Mouse (Mus musculus) cortical plate, adult 2 months (tissue): ENCODE results near the gene Prpsap1.

Source experiments
- CTCF ChIP-seq: fragments of 200-500 bp; IDR thresholded peaks from 2 replicates; pipeline ENCODE4 v1.5.1; 2011; ENCODE audit warnings: mild to moderate bottlenecking, control low read depth, low read length; ENCODE audit not compliant: insufficient read depth; ENCODE audit errors: extremely low read depth
- POLR2A ChIP-seq: fragments of 200-500 bp; IDR thresholded peaks from 2 replicates; pipeline ENCODE4 v1.6.1; 2011; ENCODE audit warnings: mild to moderate bottlenecking, low read length, control low read depth; ENCODE audit not compliant: insufficient read depth; ENCODE audit errors: extremely low read depth

DNA sequence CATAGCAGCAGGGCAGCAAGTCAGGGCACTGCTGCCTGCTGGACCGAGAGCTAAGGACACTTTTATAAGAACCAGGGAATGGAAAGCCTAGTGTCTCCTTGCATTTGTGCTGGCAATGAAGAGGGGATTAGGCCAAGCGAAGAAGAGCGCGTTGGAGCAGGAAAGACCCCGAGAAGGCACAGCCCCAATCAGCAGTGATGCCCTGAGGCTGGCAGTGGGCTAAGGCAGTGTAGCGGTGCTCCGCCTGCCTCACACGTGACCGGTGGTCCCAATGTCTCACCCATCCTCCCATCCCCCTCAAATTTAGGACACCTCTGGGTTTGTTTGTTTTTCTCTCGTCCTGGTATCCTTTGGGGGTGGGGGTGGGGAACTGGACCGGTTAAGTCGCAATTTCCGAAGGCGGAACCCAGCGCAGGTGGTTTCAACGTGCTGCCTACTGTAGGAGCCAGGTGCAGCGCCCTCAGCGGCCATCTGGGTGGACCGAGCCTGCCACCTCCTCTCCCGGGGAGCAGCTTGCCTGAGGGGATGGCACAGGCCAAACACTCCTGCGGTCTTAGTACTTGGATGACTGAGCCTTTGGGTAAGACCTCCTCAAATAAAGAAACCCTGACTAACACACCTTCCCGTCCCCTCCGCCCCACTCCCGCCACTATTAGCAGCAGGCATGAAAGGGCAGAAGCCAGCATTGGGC is 21.5 kb upstream of the Prpsap1 start:
- TF ChIP-seq CTCF, result no peak
- TF ChIP-seq POLR2A, result no peak
